Mouse (Mus musculus) adipocyte (in vitro differentiated cells): Measurements from ENCODE around the gene Opn1mw.
"Not testable (repeated sequence)": the region's sequence is repeated elsewhere in the genome, so short reads cannot be mapped to it uniquely, and the experiment has no call there.

Experiments used
- DNase-seq: peaks from one replicate; pipeline ENCODE4 v3.0.0-alpha.2; 2016; ENCODE audit warnings: low spot score

Gene Opn1mw

GRCm38 (mm10) chrX:74127164-74127563, at the start of gene Opn1mw:
Gene Opn1mw (plus strand): TSS chrX:74127464.
- DNase-seq = no peak

GRCm38 (mm10) chrX:74084276-74084837, 42.9 kb upstream of the Opn1mw start:
- peak; percentile 11 for DNase-seq

GRCm38 (mm10) chrX:74084946-74085498, 42.2 kb upstream of the Opn1mw start:
- peak; percentile 85 for DNase-seq

- peak; percentile 98 for DNase-seq
Observed at GRCm38 (mm10) chrX:74085601-74086038, 41.6 kb upstream of the Opn1mw start.

GRCm38 (mm10) chrX:74095130-74095529, 32.1 kb upstream of the Opn1mw start:
- DNase-seq = no peak

- no peak for DNase-seq
Observed at GRCm38 (mm10) chrX:74103457-74104188, 23.6 kb upstream of the Opn1mw start.

- DNase-seq = no peak
Observed at GRCm38 (mm10) chrX:74105916-74106315, 21.3 kb upstream of the Opn1mw start.

GRCm38 (mm10) chrX:74108747-74109146, 18.5 kb upstream of the Opn1mw start:
- no peak for DNase-seq

GRCm38 (mm10) chrX:74114036-74114435, 13.2 kb upstream of the Opn1mw start:
- DNase-seq = peak; percentile 11

- peak; percentile 83 for DNase-seq
Observed at GRCm38 (mm10) chrX:74115511-74115910, 11.8 kb upstream of the Opn1mw start.

- DNase-seq = peak; percentile 8
Observed at GRCm38 (mm10) chrX:74124975-74125374, 2.3 kb upstream of the Opn1mw start.

- DNase-seq = not testable (repeated sequence)
Observed at GRCm38 (mm10) chrX:74135263-74135662, 8.0 kb downstream of the Opn1mw start, which contains the start of gene Mecp2. Gene Mecp2 (minus strand): TSS chrX:74135363.

GRCm38 (mm10) chrX:74167738-74168137, 40.5 kb downstream of the Opn1mw start, which contains the start of gene Tex28:
Gene Tex28 (minus strand): TSS chrX:74167838.
- no peak for DNase-seq

- DNase-seq = no peak
Observed at GRCm38 (mm10) chrX:74176959-74177358, 49.7 kb downstream of the Opn1mw start, which contains the start of gene Tktl1. Gene Tktl1 (plus strand): TSS chrX:74177259.
